Mouse (Mus musculus) myocyte (in vitro differentiated cells): ENCODE measurements around the gene Cct4. TPM values are rescaled to one million over a fixed set of nuclear protein-coding genes. Genes with fewer than 3 reads are reported as not detected.

ENCODE experiments used
- H3K27me3 ChIP-seq: one replicate; pipeline ENCODE4 v1.6.1; 2011; ENCODE audit not compliant: control insufficient read depth, insufficient read depth, insufficient read length
- H3K36me3 ChIP-seq: one replicate; pipeline ENCODE4 v1.6.1; 2011; ENCODE audit not compliant: control insufficient read depth, insufficient read depth
- H3K4me2 ChIP-seq: one replicate; pipeline ENCODE4 v1.6.1; 2011; ENCODE audit warnings: low read depth, control low read depth
- H3K4me3 ChIP-seq: one replicate; pipeline ENCODE4 v1.5.1; 2011; ENCODE audit warnings: mild to moderate bottlenecking, control low read depth, moderate library complexity
- H3K79me2 ChIP-seq: one replicate; pipeline ENCODE4 v1.6.1; 2011; ENCODE audit not compliant: control insufficient read depth, insufficient read depth
- H3ac ChIP-seq: one replicate; pipeline ENCODE4 v1.6.1; 2011; ENCODE audit not compliant: control insufficient read depth, insufficient read length
- CEBPB ChIP-seq: IDR thresholded peaks from 2 replicates; pipeline ENCODE4 v1.6.1; 2011; ENCODE audit warnings: mild to moderate bottlenecking, moderate library complexity; ENCODE audit not compliant: poor library complexity, insufficient read depth, severe bottlenecking
- E2F4 ChIP-seq: IDR thresholded peaks from one replicate; pipeline ENCODE4 v1.6.1; 2011; ENCODE audit warnings: mild to moderate bottlenecking, control low read depth, moderate library complexity; ENCODE audit not compliant: insufficient read depth
- MAX ChIP-seq: IDR thresholded peaks from one replicate; pipeline ENCODE4 v1.6.1; 2011; ENCODE audit warnings: low read depth, mild to moderate bottlenecking, control low read depth
- MYOD1 ChIP-seq, 3 experiments: IDR thresholded peaks; one replicate each; pipeline ENCODE4 v1.6.1; 2011; ENCODE audit warnings: control low read depth in 2 of 3, low read depth in 2 of 3, mild to moderate bottlenecking in 2 of 3, moderate library complexity in 1 of 3; ENCODE audit not compliant: insufficient read length in 2 of 3, control insufficient read depth in 1 of 3
- MYOG ChIP-seq, 3 experiments: IDR thresholded peaks; one replicate each; pipeline ENCODE4 v1.6.1; 2011; ENCODE audit warnings: control low read depth in 2 of 3, low read depth in 2 of 3, mild to moderate bottlenecking in 2 of 3; ENCODE audit not compliant: insufficient read length in 2 of 3, control insufficient read depth in 1 of 3, insufficient read depth in 1 of 3
- POLR2A ChIP-seq: IDR thresholded peaks from one replicate; pipeline ENCODE4 v1.6.1; 2011; ENCODE audit warnings: low read depth, mild to moderate bottlenecking, control low read depth, moderate library complexity; ENCODE audit not compliant: insufficient read length
- POLR2AphosphoS2 ChIP-seq: IDR thresholded peaks from one replicate; pipeline ENCODE4 v1.6.1; 2011; ENCODE audit warnings: low read depth, control low read depth; ENCODE audit not compliant: insufficient read length
- REST ChIP-seq: IDR thresholded peaks from one replicate; pipeline ENCODE4 v1.6.1; 2011; ENCODE audit warnings: mild to moderate bottlenecking, control low read depth, moderate library complexity; ENCODE audit not compliant: insufficient read depth, insufficient read length
- SRF ChIP-seq: IDR thresholded peaks from one replicate; pipeline ENCODE4 v1.6.1; 2011; ENCODE audit warnings: low read depth; ENCODE audit not compliant: control insufficient read depth, insufficient read length
- TCF12 ChIP-seq: IDR thresholded peaks from one replicate; pipeline ENCODE4 v1.6.1; 2011; ENCODE audit warnings: mild to moderate bottlenecking, control low read depth; ENCODE audit not compliant: poor library complexity, insufficient read depth, severe bottlenecking
- TCF3 ChIP-seq: IDR thresholded peaks from one replicate; pipeline ENCODE4 v1.6.1; 2011; ENCODE audit warnings: low read depth, control low read depth; ENCODE audit not compliant: insufficient read length
- USF1 ChIP-seq: IDR thresholded peaks from one replicate; pipeline ENCODE4 v1.6.1; 2011; ENCODE audit warnings: low read depth, mild to moderate bottlenecking, control low read depth, moderate library complexity
- polyA plus RNA-seq: library from polyadenylated mRNA; unstranded; fragments of >200 nt; fragmentation: generic; extraction: Trizol; gene quantifications from one replicate; pipeline ENCODE4 v1.2.1, GENCODE M21; 2012; ENCODE audit warnings: missing spikeins

Gene Cct4
- polyA plus RNA-seq, 1 experiment = 187 TPM

- Histone ChIP-seq H3K79me2 (no peaks in the 10 kb centered on the region), H3ac (no peak overlapping the region), H3K4me3 (no peak overlapping the region), H3K27me3 (no peaks in the 10 kb centered on the region), H3K4me2 (no peak overlapping the region), H3K36me3 (no peaks in the 10 kb centered on the region)
- TF ChIP-seq SRF (no peak), TCF3 (no peak), E2F4 (no peak), MAX (no peak), MYOG (IDR thresholded peaks at IDR 0.05; ENCODE audit: control insufficient read depth in 1 of 3, insufficient read depth in 1 of 3, insufficient read length in 2 of 3, low read depth in 2 of 3) (no peak), REST (no peak), MYOD1 (IDR thresholded peaks at IDR 0.05; ENCODE audit: control insufficient read depth in 1 of 3, insufficient read length in 2 of 3, low read depth in 2 of 3) (no peak), POLR2A (no peak), POLR2AphosphoS2 (no peak), USF1 (no peak), CEBPB (no peak), TCF12 (no peak)
Measured at GRCm38 (mm10) chr11:23024169-23024568, 33.9 kb downstream of the Cct4 start.

DNA sequence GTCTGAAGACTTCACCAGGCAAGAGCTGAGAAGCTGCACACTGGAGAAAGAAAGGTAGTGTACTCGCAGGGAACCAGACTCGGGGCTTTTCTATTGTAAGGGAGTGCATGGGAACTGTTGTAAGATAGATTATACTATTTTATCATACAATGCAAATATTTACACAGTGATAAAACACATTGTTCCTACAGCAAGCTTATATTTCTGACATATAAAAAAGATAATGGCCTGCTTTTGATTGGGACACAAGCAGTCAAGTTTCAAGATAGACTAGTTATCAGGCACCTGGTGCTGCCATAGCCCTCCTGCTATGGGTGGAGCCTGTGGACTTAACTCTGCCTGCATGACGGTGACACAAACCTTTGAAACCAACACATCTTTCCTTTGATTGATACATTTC lies 38.6 kb downstream of the Cct4 start:
- Histone ChIP-seq H3ac (no peak overlapping the region), H3K79me2 (no peaks in the 10 kb centered on the region), H3K4me3 (no peak overlapping the region), H3K36me3 (no peaks in the 10 kb centered on the region), H3K27me3 (no peaks in the 10 kb centered on the region), H3K4me2 (no peak overlapping the region)
- TF ChIP-seq CEBPB = no peak
- no peak for TF ChIP-seq POLR2A
- TF ChIP-seq USF1 = no peak
- TF ChIP-seq TCF3 = no peak
- TF ChIP-seq REST = no peak
- TF ChIP-seq MAX = no peak
- TF ChIP-seq MYOG (IDR thresholded peaks at IDR 0.05; ENCODE audit: control insufficient read depth in 1 of 3, insufficient read depth in 1 of 3, insufficient read length in 2 of 3, low read depth in 2 of 3) = no peak
- TF ChIP-seq E2F4 = no peak
- no peak for TF ChIP-seq MYOD1 (IDR thresholded peaks at IDR 0.05; ENCODE audit: control insufficient read depth in 1 of 3, insufficient read length in 2 of 3, low read depth in 2 of 3)
- no peak for TF ChIP-seq TCF12
- TF ChIP-seq SRF = no peak
- TF ChIP-seq POLR2AphosphoS2 = no peak

- H3K36me3 ChIP-seq = no peaks in the 10 kb centered on the region
- no peaks in the 10 kb centered on the region for H3K79me2 ChIP-seq
- H3ac ChIP-seq = no peak overlapping the region
- no peak overlapping the region for H3K4me2 ChIP-seq
- no peaks in the 10 kb centered on the region for H3K27me3 ChIP-seq
- H3K4me3 ChIP-seq = no peak overlapping the region
- TF ChIP-seq SRF (no peak), MYOG (IDR thresholded peaks at IDR 0.05; ENCODE audit: control insufficient read depth in 1 of 3, insufficient read depth in 1 of 3, insufficient read length in 2 of 3, low read depth in 2 of 3) (no peak), POLR2A (no peak), POLR2AphosphoS2 (no peak), REST (no peak), E2F4 (no peak), TCF12 (no peak), MYOD1 (IDR thresholded peaks at IDR 0.05; ENCODE audit: control insufficient read depth in 1 of 3, insufficient read length in 2 of 3, low read depth in 2 of 3) (no peak), CEBPB (no peak), TCF3 (no peak)
Measured at GRCm38 (mm10) chr11:23029399-23029798, 39.1 kb downstream of the Cct4 start.

GRCm38 (mm10) chr11:23047252-23047651 lies 56.9 kb downstream of the Cct4 start:
- no peaks in the 10 kb centered on the region for H3K79me2 ChIP-seq
- peaks cover 15% of the 10 kb centered on the region for H3K27me3 ChIP-seq
- no peaks in the 10 kb centered on the region for H3K36me3 ChIP-seq
- no peak overlapping the region for H3ac ChIP-seq
- TF ChIP-seq MYOG (IDR thresholded peaks at IDR 0.05; ENCODE audit: control insufficient read depth in 1 of 3, insufficient read depth in 1 of 3, insufficient read length in 2 of 3, low read depth in 2 of 3) (no peak), MYOD1 (IDR thresholded peaks at IDR 0.05; ENCODE audit: control insufficient read depth in 1 of 3, insufficient read length in 2 of 3, low read depth in 2 of 3) (no peak), TCF12 (no peak), CEBPB (no peak), TCF3 (no peak), POLR2A (no peak), MAX (no peak), USF1 (no peak), POLR2AphosphoS2 (no peak)
- H3K4me2 ChIP-seq = no peak overlapping the region
- H3K4me3 ChIP-seq = no peak overlapping the region
